Mouse (Mus musculus) megakaryocyte, embryonic 14.5 days (primary cell): Measurements from ENCODE around the gene Emc6.

Experiments used
- FLI1 ChIP-seq: IDR thresholded peaks from 2 replicates; pipeline ENCODE4 v1.6.1; 2012; ENCODE audit warnings: low read length, inconsistent platforms, mixed read lengths
- GATA1 ChIP-seq: IDR thresholded peaks from 3 replicates; pipeline ENCODE4 v1.6.1; 2012; ENCODE audit warnings: mixed read lengths, low read length, inconsistent platforms, borderline replicate concordance

GRCm38 (mm10) chr11:73199230-73199712 lies 22.4 kb upstream of the Emc6 start, which contains the start of gene Shpk:
- TF ChIP-seq GATA1 (no peak), FLI1 (no peak)
